Mouse (Mus musculus) kidney, embryonic 16.5 days (tissue): ENCODE results near the gene Dicer1. TPM values are rescaled to one million over a fixed set of nuclear protein-coding genes. Genes with fewer than 3 reads are reported as not detected.
A peak's percentile ranks its signal among the peaks of the same experiment; 100 is the strongest.

Source experiments
- ATAC-seq: fragments of 200-750 bp; cut with Nextera tagmentation; 2 replicates; pipeline ENCODE4 v1.8.0; 2017; ENCODE audit warnings: moderate TSS enrichment; ENCODE audit not compliant: low FRiP score, low TSS enrichment
- H3K27ac ChIP-seq: fragments of 300-500 bp; sonication (generic); 2 replicates; pipeline ENCODE4 v1.5.1; 2014; ENCODE audit warnings: low read length
- H3K27me3 ChIP-seq: fragments of 300-500 bp; sonication (generic); 2 replicates; pipeline ENCODE4 v1.6.1; 2014; ENCODE audit warnings: low read length, control low read depth, mixed read lengths; ENCODE audit not compliant: insufficient read depth
- H3K36me3 ChIP-seq: fragments of 300-500 bp; sonication (generic); 2 replicates; pipeline ENCODE4 v1.6.1; 2014; ENCODE audit warnings: low read length, control low read depth, mixed read lengths; ENCODE audit not compliant: insufficient read depth
- H3K4me1 ChIP-seq: fragments of 300-500 bp; sonication (generic); 2 replicates; pipeline ENCODE4 v1.6.1; 2014; ENCODE audit warnings: low read length, control low read depth, mixed read lengths; ENCODE audit not compliant: insufficient read depth
- H3K4me2 ChIP-seq: fragments of 300-500 bp; sonication (generic); replicated peaks from 2 replicates; pipeline ENCODE4 v1.6.1; 2014; ENCODE audit warnings: low read depth, low read length
- H3K4me3 ChIP-seq: fragments of 300-500 bp; sonication (generic); 2 replicates; pipeline ENCODE4 v1.5.1; 2014; ENCODE audit warnings: mild to moderate bottlenecking, low read length
- H3K9ac ChIP-seq: fragments of 300-500 bp; sonication (generic); replicated peaks from 2 replicates; pipeline ENCODE4 v1.6.1; 2014; ENCODE audit warnings: low read length
- H3K9me3 ChIP-seq: fragments of 300-500 bp; sonication (generic); 2 replicates; pipeline ENCODE4 v1.6.1; 2016; ENCODE audit warnings: low read length, control low read depth
- WGBS: fragments of 180-500 bp; shearing (Covaris S2); extraction: QIAGEN DNeasy Blood & Tissue Kit; methylation state at CpG from one replicate; pipeline ENCODE4 v1.1.7; 2014; 5-methylcytosine and 5-hydroxymethylcytosine counted together
- polyA plus RNA-seq: library from polyadenylated mRNA; unstranded; fragments of >200 nt; fragmentation: Nextera tagmentation; extraction: Ambion mirVana; gene quantifications from 2 replicates; pipeline ENCODE4 v1.2.1, GENCODE M21; 2015

Dicer1 gene
- polyA plus RNA-seq, 1 experiment from 2014 or later: 21.1 TPM

DNA sequence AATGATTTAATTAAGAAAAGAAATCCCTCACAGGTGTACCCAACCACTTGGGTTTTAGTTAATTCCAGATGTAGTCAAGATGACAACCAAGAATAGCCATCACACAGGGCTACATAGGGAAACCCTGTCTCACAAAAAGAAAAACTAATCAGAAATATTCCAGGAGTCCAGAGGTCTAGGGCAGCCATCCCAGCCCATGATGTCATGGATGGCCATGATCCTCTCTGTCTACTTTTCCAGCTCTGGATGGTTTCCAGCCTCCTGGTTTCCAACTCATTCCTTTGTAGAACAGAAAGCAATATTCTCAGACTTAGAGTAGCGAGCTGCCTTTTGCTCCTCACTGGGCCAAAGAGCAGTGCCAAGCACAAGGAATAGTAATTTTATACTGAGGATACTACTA lies 110.8 kb downstream of the Dicer1 start:
- Histone ChIP-seq H3K4me1 (peaks cover 22% of the 10 kb centered on the region), H3K36me3 (no peaks in the 10 kb centered on the region), H3K4me2 (no peak overlapping the region), H3K27me3 (peaks cover 30% of the 10 kb centered on the region), H3K9me3 (no peaks in the 10 kb centered on the region), H3K27ac (no peak overlapping the region), H3K4me3 (no peak overlapping the region), H3K9ac (no peak overlapping the region)
- ATAC-seq: no peak
- 94% methylated on average over 1 of the region's 1 CpGs for WGBS

DNA sequence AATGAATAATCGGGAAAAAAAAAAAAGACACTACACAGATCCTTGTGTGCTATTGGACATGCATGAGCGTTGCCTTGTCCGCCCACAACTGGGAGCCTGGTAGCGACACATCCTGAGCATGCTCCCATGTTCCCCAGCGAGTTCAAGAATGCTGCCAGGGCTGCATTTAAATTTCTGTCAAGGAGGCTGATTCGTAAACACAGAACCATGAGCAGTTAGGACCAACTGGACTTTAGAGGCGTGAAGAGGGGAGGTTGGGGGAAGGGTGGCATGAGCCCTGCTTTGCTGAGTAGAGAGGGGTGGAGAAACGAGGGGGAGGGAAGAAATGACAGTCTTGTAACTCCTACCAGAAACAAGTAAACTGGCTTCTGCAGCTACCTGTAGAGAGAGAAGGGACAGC lies 113.6 kb downstream of the Dicer1 start:
- peak; percentile 37; the same call in 1 of the 2 replicates for ATAC-seq
- peaks cover 22% of the 10 kb centered on the region for H3K4me1 ChIP-seq
- WGBS: 20% methylated on average over 8 of the region's 8 CpGs
- no peak overlapping the region for H3K27ac ChIP-seq
- H3K27me3 ChIP-seq: peaks cover 39% of the 10 kb centered on the region
- H3K9ac ChIP-seq: no peak overlapping the region
- H3K36me3 ChIP-seq: no peaks in the 10 kb centered on the region
- no peaks in the 10 kb centered on the region for H3K9me3 ChIP-seq
- H3K4me2 ChIP-seq: peak overlapping the region; percentile 46
- 0 out of 2 replicates have a peak overlapping the region, but pooled peaks have one; percentile 6 for H3K4me3 ChIP-seq

Other genes with a start within 250 kb of the Dicer1 start
- 5.0 and 5.1 TPM in 2 replicates for gene Clmn, start 113.1 kb upstream of the Dicer1 start, polyA plus RNA-seq